Comparison of ENCODE assay signal across 30 mouse cellular contexts in the genomic region with DNA sequence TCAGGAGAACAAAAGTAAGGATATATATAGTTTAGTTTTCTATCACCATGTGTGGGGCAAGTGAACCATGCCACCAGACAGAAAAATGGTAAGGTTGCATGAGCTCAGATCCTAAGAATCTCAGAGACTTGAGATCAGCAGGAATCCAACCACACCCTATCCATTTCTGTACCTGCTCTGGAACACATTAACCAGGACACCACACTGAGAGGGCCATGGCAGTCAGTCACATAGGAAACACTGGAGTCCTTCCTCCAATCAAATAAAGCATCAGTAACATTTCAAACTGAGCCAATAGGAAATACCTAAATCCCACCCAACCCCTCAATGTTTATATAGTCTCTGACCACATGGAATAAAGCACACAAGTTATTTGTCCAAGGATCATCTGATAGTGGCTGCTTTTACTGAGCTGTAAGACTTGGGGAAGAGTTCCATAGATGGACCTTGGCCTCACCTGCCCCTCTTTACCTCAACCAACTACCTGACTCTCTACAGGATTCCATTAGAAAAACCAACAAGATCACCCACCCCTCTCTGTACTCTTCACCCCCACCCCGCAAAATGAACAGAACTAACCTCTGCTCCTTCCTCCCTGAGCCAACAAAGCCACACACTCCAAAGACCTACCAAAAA. TPM values are rescaled to one million over a fixed set of nuclear protein-coding genes. Genes with fewer than 3 reads are reported as not detected.
DNase-seq lines count a peak whose midpoint lies in the region; ATAC-seq and TF ChIP-seq lines count a peak whose summit lies in the region.
"Had no signal": no experiment of that assay in that cellular context is flagged by ENCODE, and none has a peak within 500 bp of the region (broad histone marks: within the 10 kb centered on the region; RNA-seq: fewer than 3 reads in every experiment).

No protein-coding gene starts in this region.

- H3K27me3 ChIP-seq in liver, embryonic 13.5 days = peaks cover 5% of the 10 kb centered on the region; the same call in 1 of the 2 replicates
- no peaks in the 10 kb centered on the region for H3K27me3 ChIP-seq in liver, embryonic 11.5 days (replicated peaks; ENCODE audit: control insufficient read depth, insufficient read depth, low read length)
- H3K27me3 ChIP-seq in intestine, embryonic 15.5 days (replicated peaks) = no peaks in the 10 kb centered on the region
- no peaks in the 10 kb centered on the region for H3K27me3 ChIP-seq in small intestine, adult 2 months (ENCODE audit: control insufficient read depth, insufficient read depth, low read length)
- H3K27me3 ChIP-seq: embryonic facial prominence, embryonic 13.5 days; heart, embryonic 13.5 days; hindbrain, embryonic 15.5 days had no signal

- DNase-seq in liver, embryonic 13.5 days = no peak
- no peak for DNase-seq in liver, embryonic 11.5 days (ENCODE audit: low spot score)
- peak; percentile 82 for DNase-seq in yolk sac, embryonic 10.5 days (ENCODE audit: low spot score)
- DNase-seq in left cerebral cortex, adult 11 months (ENCODE audit: low spot score) = no peak
- no peak for DNase-seq in adrenal gland, postnatal 10 days
- DNase-seq: adrenal gland, postnatal 25 days; cerebellum, adult 11-12 months; cerebellum, postnatal 10 days; gastrocnemius, postnatal 14 days; heart, postnatal 10 days; kidney, postnatal 14 days; layer of hippocampus, adult 9-11 months; lung, postnatal 10 days; midbrain, embryonic 14.5 days; thymus, adult 2 months; thymus, postnatal 36 days had no signal

- no peak for TF ChIP-seq CTCF in small intestine, adult 2 months (IDR thresholded peaks at IDR 0.05; ENCODE audit: extremely low read depth, insufficient read length, insufficient replicate concordance, low read depth, low read length)

- no peak overlapping the region for H3K4me2 ChIP-seq in liver, embryonic 13.5 days
- H3K4me2 ChIP-seq in liver, embryonic 11.5 days = no peak overlapping the region
- no peak overlapping the region for H3K4me2 ChIP-seq in intestine, embryonic 15.5 days (replicated peaks)
- H3K4me2 ChIP-seq: embryonic facial prominence, embryonic 13.5 days; heart, embryonic 13.5 days; hindbrain, embryonic 15.5 days had no signal

- no peaks in the 10 kb centered on the region; the same call in 1 of the 2 replicates for H3K4me1 ChIP-seq in liver, embryonic 13.5 days (replicated peaks)
- no peaks in the 10 kb centered on the region for H3K4me1 ChIP-seq in liver, embryonic 11.5 days (replicated peaks; ENCODE audit: control insufficient read depth, insufficient read depth, low read length)
- H3K4me1 ChIP-seq in intestine, embryonic 15.5 days (replicated peaks) = no peaks in the 10 kb centered on the region
- peaks cover 4% of the 10 kb centered on the region for H3K4me1 ChIP-seq in small intestine, adult 2 months (ENCODE audit: control insufficient read depth, insufficient read depth, insufficient read length, low read length)
- H3K4me1 ChIP-seq: embryonic facial prominence, embryonic 13.5 days had no signal

- H3K4me3 ChIP-seq in liver, embryonic 13.5 days (replicated peaks) = no peak overlapping the region
- no peak overlapping the region for H3K4me3 ChIP-seq in liver, embryonic 11.5 days (ENCODE audit: low read depth, low read length)
- H3K4me3 ChIP-seq in intestine, embryonic 15.5 days (replicated peaks) = no peak overlapping the region
- H3K4me3 ChIP-seq in small intestine, adult 2 months (ENCODE audit: low read depth, low read length) = no peak overlapping the region
- H3K4me3 ChIP-seq: embryonic facial prominence, embryonic 13.5 days; forebrain, embryonic 10.5 days; heart, embryonic 13.5 days; hindbrain, embryonic 15.5 days had no signal

- peak overlapping the region; percentile 13; the same call in 1 of the 2 replicates for H3K27ac ChIP-seq in liver, embryonic 13.5 days
- no peak overlapping the region for H3K27ac ChIP-seq in liver, embryonic 11.5 days (ENCODE audit: low read depth, low read length)
- peak overlapping the region; percentile 23; the same call in 1 of the 2 replicates for H3K27ac ChIP-seq in intestine, embryonic 15.5 days
- H3K27ac ChIP-seq in small intestine, adult 2 months (ENCODE audit: insufficient read depth, low read depth, low read length) = peak overlapping the region; percentile 61; the same call in 1 of the 2 replicates
- H3K27ac ChIP-seq: embryonic facial prominence, embryonic 13.5 days; forebrain, embryonic 10.5 days; heart, embryonic 13.5 days; hindbrain, embryonic 15.5 days; macrophage had no signal

- no peak for TF ChIP-seq POLR2A in small intestine, adult 2 months (IDR thresholded peaks at IDR 0.05; ENCODE audit: low read depth, low read length)

- no peaks in the 10 kb centered on the region for H3K9me3 ChIP-seq in liver, embryonic 13.5 days (replicated peaks)
- no peaks in the 10 kb centered on the region for H3K9me3 ChIP-seq in liver, embryonic 11.5 days (ENCODE audit: control insufficient read depth, low read length)
- no peaks in the 10 kb centered on the region for H3K9me3 ChIP-seq in intestine, embryonic 15.5 days
- H3K9me3 ChIP-seq: embryonic facial prominence, embryonic 13.5 days; forebrain, embryonic 10.5 days; heart, embryonic 13.5 days; hindbrain, embryonic 15.5 days had no signal

- ATAC-seq in liver, embryonic 13.5 days (ENCODE audit: low read depth) = peak; percentile 52; the same call in 1 of the 2 replicates
- ATAC-seq in liver, embryonic 11.5 days (replicated peaks; ENCODE audit: low FRiP score) = no peak
- ATAC-seq in intestine, embryonic 15.5 days = peak; percentile 82
- ATAC-seq: forebrain, embryonic 16.5 days; inflammation-experienced regulatory T-cells, adult 6 months had no signal

- H3K36me3 ChIP-seq in liver, embryonic 13.5 days = no peaks in the 10 kb centered on the region
- no peaks in the 10 kb centered on the region for H3K36me3 ChIP-seq in liver, embryonic 11.5 days (ENCODE audit: control insufficient read depth, insufficient read depth, low read length)
- H3K36me3 ChIP-seq in intestine, embryonic 15.5 days = no peaks in the 10 kb centered on the region
- no peaks in the 10 kb centered on the region for H3K36me3 ChIP-seq in small intestine, adult 2 months (ENCODE audit: control insufficient read depth, insufficient read depth, low read length)
- H3K36me3 ChIP-seq: embryonic facial prominence, embryonic 13.5 days; forebrain, embryonic 10.5 days; heart, embryonic 13.5 days; hindbrain, embryonic 15.5 days had no signal

- H3K9ac ChIP-seq in liver, embryonic 13.5 days = no peak overlapping the region
- no peak overlapping the region for H3K9ac ChIP-seq in liver, embryonic 11.5 days (ENCODE audit: low read depth, low read length)
- no peak overlapping the region for H3K9ac ChIP-seq in intestine, embryonic 15.5 days
- H3K9ac ChIP-seq: embryonic facial prominence, embryonic 13.5 days; heart, embryonic 13.5 days; hindbrain, embryonic 15.5 days had no signal

- WGBS in liver, embryonic 13.5 days (ENCODE audit: insufficient replicate concordance) = 61% methylated on average over 1 of the region's 1 CpGs
- WGBS in liver, embryonic 11.5 days = 67% methylated on average over 1 of the region's 1 CpGs
- 57% methylated on average over 1 of the region's 1 CpGs for WGBS in intestine, embryonic 15.5 days
- WGBS in small intestine, adult 2 months = 51% methylated on average over 1 of the region's 1 CpGs

RNA-seq across cellular contexts. Expression of a gene that starts 8.1 kb away (rescaled TPM):
- polyA plus RNA-seq in liver, embryonic 13.5 days (2015; fragmentation: Nextera tagmentation; extraction: Ambion mirVana) = 0.16 and 0.35 TPM in 2 replicates
- polyA plus RNA-seq in liver, embryonic 11.5 days (2014; fragmentation: Nextera tagmentation; extraction: Ambion mirVana) = 0.36 TPM in 1 of 2 replicates, not detected in the other
- 0.88 and 0.97 TPM in 2 replicates for polyA plus RNA-seq in intestine, embryonic 15.5 days (2015; fragmentation: Nextera tagmentation; extraction: Ambion mirVana)
- polyA plus RNA-seq in small intestine, adult 2 months (2012; rRNA removed) = 25.9 and 87.8 TPM in 2 replicates
- total RNA-seq in adrenal gland, postnatal 10 days (2021) = 1 to 10 TPM in 1 of 2 experiments, under 1 TPM in 1; 1.00 to 1.6 TPM
- total RNA-seq: common myeloid progenitor, adult 5-6 weeks; left cerebral cortex, adult 18-20 months; MEL had no signal
- polyA plus RNA-seq: embryonic facial prominence, embryonic 13.5 days; forebrain, embryonic 16.5 days; limb, embryonic 11.5 days; midbrain, embryonic 14.5 days; neural tube, embryonic 14.5 days had no signal

RNA-seq across cellular contexts. Expression of a gene that starts 10.9 kb away (rescaled TPM):
- polyA plus RNA-seq in liver, embryonic 13.5 days (2015; fragmentation: Nextera tagmentation; extraction: Ambion mirVana) = 22.3 and 28.4 TPM in 2 replicates
- 36.5 and 40.3 TPM in 2 replicates for polyA plus RNA-seq in liver, embryonic 11.5 days (2014; fragmentation: Nextera tagmentation; extraction: Ambion mirVana)
- 56.5 and 60.8 TPM in 2 replicates for polyA plus RNA-seq in intestine, embryonic 15.5 days (2015; fragmentation: Nextera tagmentation; extraction: Ambion mirVana)
- polyA plus RNA-seq in small intestine, adult 2 months (2012; rRNA removed) = 12.0 and 25.8 TPM in 2 replicates
- 10 to 100 TPM; 46.3 to 48.6 TPM for total RNA-seq in adrenal gland, postnatal 10 days (2021)

RNA-seq across cellular contexts. Expression of a gene that starts 57.8 kb away (rescaled TPM):
- 10.9 and 13.3 TPM in 2 replicates for polyA plus RNA-seq in liver, embryonic 13.5 days (2015; fragmentation: Nextera tagmentation; extraction: Ambion mirVana)
- polyA plus RNA-seq in liver, embryonic 11.5 days (2014; fragmentation: Nextera tagmentation; extraction: Ambion mirVana) = 22.0 and 25.0 TPM in 2 replicates
- polyA plus RNA-seq in intestine, embryonic 15.5 days (2015; fragmentation: Nextera tagmentation; extraction: Ambion mirVana) = 13.1 and 14.5 TPM in 2 replicates
- 12.4 and 17.6 TPM in 2 replicates for polyA plus RNA-seq in small intestine, adult 2 months (2012; rRNA removed)
- 10 to 100 TPM; 17.4 to 19.9 TPM for total RNA-seq in adrenal gland, postnatal 10 days (2021)
- total RNA-seq: MEL had no signal

Comparison
In these comparisons a context has a peak if more than half of its experiments do, and no peak if none do; other contexts are left out.
1. RNA of a gene that starts 8.1 kb away (polyA plus RNA-seq): 25.9 to 87.8 TPM in small intestine, adult 2 months; 0.88 to 0.97 TPM in intestine, embryonic 15.5 days, 0.36 TPM in liver, embryonic 11.5 days and 0.16 to 0.35 TPM in liver, embryonic 13.5 days; every median in the first group is over 10 times any median in the second.